Mouse (Mus musculus) ovary, postnatal 36 days (tissue): ENCODE measurements at regions not wholly inside any gene's neighbourhood (a gene's known extent, or its start where the extent isn't known, plus 50 kb on each side); places are given as distances from the start of the nearest gene placed in this dataset.
"Not testable (repeated sequence)": the region's sequence is repeated elsewhere in the genome, so short reads cannot be mapped to it uniquely, and the experiment has no call there.

Source experiments
- DNase-seq: peaks from one replicate; pipeline ENCODE4 v3.0.0; 2022; ENCODE audit warnings: low spot score, mixed read lengths

DNA sequence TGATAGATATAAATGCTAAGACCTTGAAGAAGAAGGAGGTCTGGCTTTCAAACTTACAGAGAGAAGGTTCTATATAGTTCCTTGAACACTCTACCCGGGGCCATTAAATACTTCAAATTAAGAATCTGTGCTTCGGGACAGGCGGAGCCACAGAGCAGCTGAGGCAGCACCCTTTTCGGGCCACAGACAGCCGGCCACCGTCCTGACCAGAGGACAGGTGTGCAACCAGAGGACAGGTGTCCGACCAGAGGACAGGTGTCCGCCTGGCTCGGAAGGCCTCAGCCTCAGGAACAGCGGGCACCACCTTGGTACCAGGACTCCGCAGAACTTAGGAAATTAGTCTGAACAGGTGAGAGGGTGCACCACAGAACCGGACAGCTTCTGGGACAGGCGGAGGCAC, 60.8 kb upstream of the Olfr1507 start:
- DNase-seq: not testable (repeated sequence)

DNA sequence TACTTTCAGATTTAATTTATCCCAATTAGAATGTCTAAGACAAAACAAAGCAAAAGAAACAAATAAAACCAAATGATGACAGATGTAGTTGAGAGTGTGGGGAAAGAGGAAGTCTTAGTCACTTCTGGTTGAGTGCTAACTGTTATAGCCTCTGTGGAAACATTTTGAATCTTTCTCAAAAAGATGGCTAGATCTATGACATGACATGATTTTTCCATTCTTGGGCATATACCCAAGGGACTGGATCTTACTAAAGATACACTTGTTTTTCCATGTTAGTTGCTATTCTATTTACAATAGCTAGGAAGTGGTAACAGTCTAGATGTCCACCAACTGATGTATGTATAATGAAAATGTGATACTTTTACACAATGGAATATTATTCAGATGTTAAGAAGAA, 57.9 kb upstream of the Olfr1507 start:
- DNase-seq: no peak

DNA sequence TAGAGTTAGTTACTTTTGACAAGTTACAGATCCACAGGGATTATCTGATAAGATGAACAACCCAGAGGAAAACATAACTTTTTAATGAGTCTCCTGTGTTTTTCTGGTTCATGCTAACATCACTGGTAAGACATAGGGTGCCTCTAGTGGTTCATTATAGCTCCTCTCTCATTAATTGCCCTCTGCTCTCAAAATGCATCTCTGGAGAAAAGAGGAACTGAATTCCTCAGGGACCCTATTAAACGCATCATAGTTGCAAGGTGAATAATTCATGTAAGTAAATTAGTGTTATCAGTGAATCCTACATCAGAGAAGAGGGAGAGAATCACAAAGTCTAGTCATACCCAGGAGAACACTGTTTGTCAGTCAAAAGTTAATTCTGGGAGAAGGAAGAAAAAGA, 52.4 kb upstream of the Olfr1507 start:
- no peak for DNase-seq
